Mouse (Mus musculus): ENCODE measurements around the gene Etnk2.

The Etnk2 gene

GRCm38 (mm10) chr1:133417113-133417512 lies 53.7 kb downstream of the Etnk2 start:
- WGBS, result 81% methylated on average over 3 of the region's 3 CpGs

- WGBS, result 79% methylated on average over 1 of the region's 1 CpGs
Observed at GRCm38 (mm10) chr1:133417539-133417938, 54.2 kb downstream of the Etnk2 start.

GRCm38 (mm10) chr1:133418164-133418800 lies 54.9 kb downstream of the Etnk2 start:
- WGBS, result 41% methylated on average over 28 of the region's 28 CpGs

- WGBS, result 78% methylated on average over 3 of the region's 3 CpGs
Observed at GRCm38 (mm10) chr1:133419178-133419834, 55.9 kb downstream of the Etnk2 start.

GRCm38 (mm10) chr1:133420491-133420890 lies 57.1 kb downstream of the Etnk2 start:
- whole genome bisulfite sequencing, result 76% methylated on average over 3 of the region's 3 CpGs

GRCm38 (mm10) chr1:133421061-133421460 lies 57.7 kb downstream of the Etnk2 start:
- WGBS, result 69% methylated on average over 2 of the region's 2 CpGs

GRCm38 (mm10) chr1:133421975-133422570 lies 58.7 kb downstream of the Etnk2 start:
- 51% methylated on average over 16 of the region's 16 CpGs for WGBS

GRCm38 (mm10) chr1:133422615-133423161 lies 59.3 kb downstream of the Etnk2 start:
- WGBS, result 2% methylated on average over 29 of the region's 29 CpGs

- 2% methylated on average over 31 of the region's 31 CpGs for WGBS
Observed at GRCm38 (mm10) chr1:133423166-133423542, 59.8 kb downstream of the Etnk2 start.

- WGBS, result under 1% methylated on average over 108 of the region's 128 CpGs
Observed at GRCm38 (mm10) chr1:133423543-133424480, 60.4 kb downstream of the Etnk2 start, which contains the start of gene Sox13. TSS of gene Sox13 (minus strand) at chr1:133424377.

GRCm38 (mm10) chr1:133424547-133425140 lies 61.3 kb downstream of the Etnk2 start:
- WGBS, result 74% methylated on average over 4 of the region's 4 CpGs

Measured in cerebral cortex, adult 2 months (tissue).